Mouse (Mus musculus) heart, postnatal 36 days (tissue): ENCODE results near the gene Chrm1. TPM values are rescaled to one million over a fixed set of nuclear protein-coding genes. Genes with fewer than 3 reads are reported as not detected.

Experiments
- total RNA-seq, 2 experiments: library from RNA; stranded (reverse); gene quantifications; 2 replicates each; pipeline ENCODE4 v1.2.3; 2021

Gene Chrm1
- total RNA-seq, 2 experiments from 2014 or later, result not detected

Other genes starting within 250 kb of the Chrm1 start
- gene Slc22a8, start 72.5 kb upstream of the Chrm1 start, total RNA-seq, result not detected
- not detected for gene Slc22a6, start 45.8 kb upstream of the Chrm1 start, total RNA-seq
- gene Slc3a2, start 59.6 kb downstream of the Chrm1 start, total RNA-seq, result 10 to 100 TPM; 37.7 to 43.0 TPM
- gene Wdr74, start 72.0 kb downstream of the Chrm1 start, total RNA-seq, result 10 to 100 TPM; 22.0 to 22.4 TPM
- gene 1700092M07Rik, start 76.9 kb downstream of the Chrm1 start, total RNA-seq, result not detected
- 10 to 100 TPM; 28.1 to 29.8 TPM for gene Stx5a, start 77.6 kb downstream of the Chrm1 start, total RNA-seq
- gene Nxf1, start 93.3 kb downstream of the Chrm1 start, total RNA-seq, result 10 to 100 TPM; 36.7 to 37.6 TPM
- gene Tmem223, start 107.2 kb downstream of the Chrm1 start, total RNA-seq, result 100 to 1,000 TPM; 114 to 117 TPM
- gene Tmem179b, start 110.7 kb downstream of the Chrm1 start, total RNA-seq, result 10 to 100 TPM; 16.5 to 18.0 TPM
- 1 to 10 TPM; 5.6 to 7.9 TPM for gene Taf6l, start 122.6 kb downstream of the Chrm1 start, total RNA-seq
- gene Polr2g, start 134.8 kb downstream of the Chrm1 start, total RNA-seq, result 10 to 100 TPM; 52.3 to 59.2 TPM
- 1 to 10 TPM; 1.3 to 1.7 TPM for gene Zbtb3, start 138.8 kb downstream of the Chrm1 start, total RNA-seq
- gene Ttc9c, start 155.5 kb downstream of the Chrm1 start, total RNA-seq, result 10 to 100 TPM; 11.6 to 14.7 TPM
- 10 to 100 TPM; 44.6 to 49.8 TPM for gene Hnrnpul2, start 156.2 kb downstream of the Chrm1 start, total RNA-seq
- gene AC129217.1, start 166.0 kb downstream of the Chrm1 start, total RNA-seq, result not detected
- gene Bscl2, start 173.7 kb downstream of the Chrm1 start, total RNA-seq, result 10 to 100 TPM; 22.0 to 25.2 TPM
- gene Gng3, start 175.4 kb downstream of the Chrm1 start, total RNA-seq, result not detected
- gene Lrrn4cl, start 187.0 kb downstream of the Chrm1 start, total RNA-seq, result 1 to 10 TPM; 4.0 to 4.9 TPM
- gene Ubxn1, start 207.7 kb downstream of the Chrm1 start, total RNA-seq, result 100 to 1,000 TPM; 122 to 130 TPM
- 10 to 100 TPM; 58.7 to 59.0 TPM for gene Uqcc3, start 217.1 kb downstream of the Chrm1 start, total RNA-seq
- 1 to 10 TPM; 1.7 to 3.4 TPM for gene Lbhd1, start 219.9 kb downstream of the Chrm1 start, total RNA-seq
- gene Gm49403, start 220.1 kb downstream of the Chrm1 start, total RNA-seq, result not detected
- 10 to 100 TPM; 18.7 to 20.4 TPM for gene 1810009A15Rik, start 225.1 kb downstream of the Chrm1 start, total RNA-seq
- not detected for gene Gm49416, start 225.1 kb downstream of the Chrm1 start, total RNA-seq
- gene Ints5, start 229.2 kb downstream of the Chrm1 start, total RNA-seq, result 10 to 100 TPM; 11.5 to 13.6 TPM
- gene Ganab, start 234.3 kb downstream of the Chrm1 start, total RNA-seq, result 10 to 100 TPM; 48.5 to 52.2 TPM